Mouse (Mus musculus): ENCODE measurements around the gene Flt4. TPM values are rescaled to one million over a fixed set of nuclear protein-coding genes. Genes with fewer than 3 reads are reported as not detected.

The Flt4 gene
- total and polyA plus RNA-seq, 3 experiments: 0.06 to 0.17 TPM; not detected in 1

DNA sequence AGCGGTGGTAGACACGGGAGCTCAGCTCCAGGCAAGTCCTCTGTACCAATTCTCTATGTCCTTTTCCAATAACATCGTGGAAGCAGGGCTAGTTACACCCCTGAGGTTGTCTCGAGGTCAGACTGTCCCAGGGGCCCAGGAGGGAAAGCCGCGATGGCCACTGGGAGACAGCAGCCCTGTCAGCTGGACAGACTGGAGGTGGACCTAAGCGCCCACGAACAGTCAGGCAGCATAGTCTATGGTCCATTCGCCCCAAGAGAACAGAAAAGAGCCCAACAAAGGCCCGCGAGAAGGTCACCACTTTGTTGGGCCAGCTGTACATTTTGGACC lies 44.0 kb downstream of the Flt4 start:
- 0 out of 2 replicates have a peak overlapping the region, but pooled peaks have one; percentile 46 for H3K4me2 ChIP-seq (ENCODE audit: insufficient read depth, low read depth, poor library complexity, severe bottlenecking)
- peaks cover 4 to 14% of the 10 kb centered on the region in 2 experiments; a peak in 3 of 4 replicates for H3K4me1 ChIP-seq (ENCODE audit: control insufficient read depth in 1 of 2, insufficient read depth in 2 of 2)
- H3K27me3 ChIP-seq (replicated peaks): peaks cover 2% of the 10 kb centered on the region
- no peak overlapping the region for H3K27ac ChIP-seq (ENCODE audit: insufficient read depth, low read depth)
- H3K79me2 ChIP-seq (replicated peaks; ENCODE audit: control insufficient read depth, extremely low read depth, insufficient read depth, poor library complexity, severe bottlenecking): no peaks in the 10 kb centered on the region
- no peaks in the 10 kb centered on the region for H3K36me3 ChIP-seq (replicated peaks in 1 of 2; ENCODE audit: control insufficient read depth in 1 of 2, insufficient read depth in 1 of 2, low read length in 1 of 2)
- in situ Hi-C loops (cut with MboI; ENCODE audit: low pct_ligation_motif_present, low pct_unique_long_range_greater_than_20kb, low sequenced_read_pairs): loop anchor here (10.0 kb wide), 1 partner anchor 212 kb away; no protein-coding TSS in a partner anchor
- H3K9ac ChIP-seq (ENCODE audit: insufficient read depth, low read depth): no peak overlapping the region
- DNase-seq (ENCODE audit: extremely low read depth): no peak
- no peak overlapping the region for H3K4me3 ChIP-seq (replicated peaks in 1 of 3; ENCODE audit: low read depth in 2 of 3, low read length in 2 of 3, poor library complexity in 1 of 3)
- no peak for TF ChIP-seq IRF4 (IDR thresholded peaks at IDR 0.05; ENCODE audit: low read depth, low read length)
- TF ChIP-seq SMC3 (IDR thresholded peaks at IDR 0.05; ENCODE audit: low read depth, low read length): no peak
- TF ChIP-seq RAD21 (IDR thresholded peaks at IDR 0.05; ENCODE audit: low read depth, low read length): no peak
- no peak for TF ChIP-seq RCOR1 (conservative IDR thresholded peaks at IDR 0.05; ENCODE audit: low read depth, low read length)
- no peak for TF ChIP-seq USF1 (IDR thresholded peaks at IDR 0.05; ENCODE audit: low read depth, low read length)
- TF ChIP-seq CHD2 (IDR thresholded peaks at IDR 0.05; ENCODE audit: low read length): no peak
- TF ChIP-seq SIN3A (IDR thresholded peaks at IDR 0.05; ENCODE audit: low read length): no peak
- TF ChIP-seq BHLHE40 (IDR thresholded peaks at IDR 0.05; ENCODE audit: low read depth, low read length): no peak
- no peak for TF ChIP-seq JUND (conservative IDR thresholded peaks at IDR 0.05; ENCODE audit: low read depth, low read length)
- no peak for TF ChIP-seq TCF12 (IDR thresholded peaks at IDR 0.05; ENCODE audit: low read depth, low read length)
- no peak for TF ChIP-seq MAZ (IDR thresholded peaks at IDR 0.05; ENCODE audit: low read depth, low read length)
- no peak for TF ChIP-seq ZNF384 (IDR thresholded peaks at IDR 0.05; ENCODE audit: low read depth, low read length)
- TF ChIP-seq HCFC1 (IDR thresholded peaks at IDR 0.05; ENCODE audit: low read depth, low read length): no peak
- H3K9me3 ChIP-seq (replicated peaks; ENCODE audit: low read length): peaks cover 7% of the 10 kb centered on the region
- dilution Hi-C loops (cut with MboI; ENCODE audit: extremely low pct_ligation_motif_present, extremely low pct_unique_long_range_greater_than_20kb, low sequenced_read_pairs): no loop called here

DNA sequence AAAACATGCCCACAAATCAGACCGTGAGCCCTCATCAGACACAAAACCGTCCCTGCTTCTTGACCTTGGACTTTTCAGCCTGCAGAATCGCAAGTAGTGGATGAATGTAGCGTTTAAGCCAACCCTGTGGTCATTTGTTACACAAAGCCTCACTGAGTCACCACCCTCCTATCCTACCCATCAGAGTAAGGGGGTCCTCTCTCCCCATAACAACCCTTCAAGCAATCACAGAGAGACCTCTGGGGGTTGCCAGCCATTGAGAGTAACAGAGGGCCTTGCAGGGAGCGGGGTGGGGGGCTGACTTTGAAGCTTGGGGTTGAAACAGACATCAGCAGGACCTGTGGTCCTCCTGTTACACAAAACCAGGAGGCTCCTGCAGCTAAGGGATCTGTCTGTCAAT lies 45.6 kb downstream of the Flt4 start:
- in situ Hi-C loops (cut with MboI; ENCODE audit: low pct_ligation_motif_present, low pct_unique_long_range_greater_than_20kb, low sequenced_read_pairs) (loop anchor here (10.0 kb wide), 1 partner anchor 210 kb away; no protein-coding TSS in a partner anchor), dilution Hi-C loops (cut with MboI; ENCODE audit: extremely low pct_ligation_motif_present, extremely low pct_unique_long_range_greater_than_20kb, low sequenced_read_pairs) (no loop called here)
- H3K27me3 ChIP-seq (replicated peaks): peaks cover 2% of the 10 kb centered on the region
- DNase-seq (ENCODE audit: extremely low read depth): no peak
- no peak overlapping the region for H3K27ac ChIP-seq (ENCODE audit: insufficient read depth, low read depth)
- H3K9me3 ChIP-seq (replicated peaks; ENCODE audit: low read length): peaks cover 7% of the 10 kb centered on the region
- peaks cover 4 to 14% of the 10 kb centered on the region in 2 experiments; a peak in 3 of 4 replicates for H3K4me1 ChIP-seq (ENCODE audit: control insufficient read depth in 1 of 2, insufficient read depth in 2 of 2)
- no peak overlapping the region for H3K9ac ChIP-seq (ENCODE audit: insufficient read depth, low read depth)
- TF ChIP-seq MEF2A (IDR thresholded peaks at IDR 0.05; ENCODE audit: borderline replicate concordance, low read depth, low read length) (no peak), IRF4 (IDR thresholded peaks at IDR 0.05; ENCODE audit: low read depth, low read length) (no peak), JUN (IDR thresholded peaks at IDR 0.05; ENCODE audit: insufficient read depth, low read depth, low read length) (no peak), UBTF (IDR thresholded peaks at IDR 0.05; ENCODE audit: low read depth, low read length) (no peak), BHLHE40 (IDR thresholded peaks at IDR 0.05; ENCODE audit: low read depth, low read length) (no peak), USF2 (conservative IDR thresholded peaks at IDR 0.05; ENCODE audit: low read depth, low read length) (no peak), KAT2A (IDR thresholded peaks at IDR 0.05; ENCODE audit: insufficient replicate concordance, low read length) (no peak), MAZ (IDR thresholded peaks at IDR 0.05; ENCODE audit: low read depth, low read length) (no peak), POLR2AphosphoS2 (IDR thresholded peaks at IDR 0.05; ENCODE audit: low read depth, low read length) (no peak)
- H3K4me3 ChIP-seq (replicated peaks in 1 of 3; ENCODE audit: low read depth in 2 of 3, low read length in 2 of 3, poor library complexity in 1 of 3): no peak overlapping the region
- H3K36me3 ChIP-seq (replicated peaks in 1 of 2; ENCODE audit: control insufficient read depth in 1 of 2, insufficient read depth in 1 of 2, low read length in 1 of 2): no peaks in the 10 kb centered on the region
- no peaks in the 10 kb centered on the region for H3K79me2 ChIP-seq (replicated peaks; ENCODE audit: control insufficient read depth, extremely low read depth, insufficient read depth, poor library complexity, severe bottlenecking)
- H3K4me2 ChIP-seq (ENCODE audit: insufficient read depth, low read depth, poor library complexity, severe bottlenecking): no peak overlapping the region
